Mouse (Mus musculus) inflammation-experienced regulatory T-cells (primary cell): ENCODE data around the gene Phykpl. TPM values are rescaled to one million over a fixed set of nuclear protein-coding genes. Genes with fewer than 3 reads are reported as not detected.

Source experiments
- polyA plus RNA-seq, 2 experiments: library from polyadenylated mRNA; unstranded; fragments of 100-300 nt; shearing (Covaris generic); gene quantifications; one replicate each; pipeline ENCODE4 v1.2.1; 2017

The Phykpl gene
- polyA plus RNA-seq: 10 to 100 TPM; 19.8 to 26.6 TPM

DNA sequence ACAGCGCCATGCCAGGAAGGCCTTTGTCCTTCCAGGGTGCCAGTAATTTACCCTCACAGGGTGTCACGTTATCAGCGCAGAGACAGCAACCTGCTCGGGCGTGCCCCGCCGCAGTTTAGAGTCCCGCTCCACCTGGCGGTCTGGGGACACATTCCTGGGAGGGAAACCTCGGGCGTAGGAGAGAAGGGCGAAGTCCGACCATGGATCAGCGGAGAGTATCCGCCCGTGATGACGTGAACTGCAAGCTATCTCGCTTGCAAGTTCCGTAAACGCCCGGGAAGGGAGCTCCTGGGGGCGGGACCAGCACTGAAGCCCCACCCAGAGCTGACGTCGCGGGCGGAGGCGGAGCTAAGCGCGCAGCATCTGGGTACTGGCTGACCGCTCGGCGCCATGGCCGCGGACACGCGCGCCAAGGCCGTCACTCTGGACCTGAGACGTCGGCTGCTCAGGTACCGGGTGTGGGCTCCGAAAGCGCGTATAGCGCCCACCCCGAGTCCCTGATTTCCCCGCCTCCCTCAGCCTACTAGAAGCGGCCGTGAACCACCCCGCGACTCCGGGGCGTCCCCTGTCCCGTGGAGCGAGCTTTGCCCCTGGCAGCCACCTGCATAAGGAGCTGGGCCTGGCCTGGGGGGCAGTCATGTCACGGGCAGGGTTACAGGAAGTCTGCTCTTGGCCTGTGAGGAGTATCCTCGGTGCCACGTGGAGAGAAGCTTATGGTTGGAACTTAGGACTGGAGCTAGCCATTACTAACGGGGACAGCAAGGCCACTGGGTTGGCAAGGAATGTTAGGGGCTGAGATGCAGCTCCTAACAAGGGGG is at the start of gene Phykpl:
Gene Phykpl (plus strand): TSS at position 327 of the 818 bp plus-strand sequence.

DNA sequence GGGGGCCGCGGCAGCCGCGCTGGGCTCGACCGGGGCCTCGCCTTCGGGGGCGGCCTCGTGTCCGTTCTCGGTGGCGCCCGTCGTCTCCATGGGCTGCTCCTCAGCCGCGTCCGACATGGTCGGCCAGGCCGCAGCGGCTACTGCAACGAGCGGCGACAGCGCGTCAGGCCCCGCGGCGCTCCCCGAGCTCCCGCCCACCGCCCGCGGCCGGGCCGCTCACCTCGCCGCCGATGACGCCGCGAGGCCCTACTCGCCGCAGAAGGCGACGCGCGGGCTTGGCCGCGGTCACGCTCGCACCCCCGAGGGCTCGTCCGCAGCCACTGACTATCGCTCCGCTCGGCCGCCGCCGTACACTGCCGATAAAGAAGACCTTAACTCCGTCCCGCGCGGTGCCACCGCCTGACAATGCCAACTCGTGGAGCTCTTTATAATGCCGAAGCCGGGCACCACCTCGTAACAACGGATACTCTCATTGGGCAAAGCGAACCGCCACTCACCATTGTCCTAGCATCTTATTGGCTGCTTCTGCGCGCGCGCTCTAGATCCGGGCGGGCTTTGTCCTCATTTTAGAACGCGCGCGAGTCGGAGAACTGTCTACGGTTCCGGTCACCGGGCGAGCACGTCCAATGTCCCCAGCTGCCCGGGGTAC is 22.0 kb downstream of the Phykpl start, which contains the start of gene Hnrnpab:
Gene Hnrnpab (minus strand): TSS at position 401 of the 649 bp plus-strand sequence.

DNA sequence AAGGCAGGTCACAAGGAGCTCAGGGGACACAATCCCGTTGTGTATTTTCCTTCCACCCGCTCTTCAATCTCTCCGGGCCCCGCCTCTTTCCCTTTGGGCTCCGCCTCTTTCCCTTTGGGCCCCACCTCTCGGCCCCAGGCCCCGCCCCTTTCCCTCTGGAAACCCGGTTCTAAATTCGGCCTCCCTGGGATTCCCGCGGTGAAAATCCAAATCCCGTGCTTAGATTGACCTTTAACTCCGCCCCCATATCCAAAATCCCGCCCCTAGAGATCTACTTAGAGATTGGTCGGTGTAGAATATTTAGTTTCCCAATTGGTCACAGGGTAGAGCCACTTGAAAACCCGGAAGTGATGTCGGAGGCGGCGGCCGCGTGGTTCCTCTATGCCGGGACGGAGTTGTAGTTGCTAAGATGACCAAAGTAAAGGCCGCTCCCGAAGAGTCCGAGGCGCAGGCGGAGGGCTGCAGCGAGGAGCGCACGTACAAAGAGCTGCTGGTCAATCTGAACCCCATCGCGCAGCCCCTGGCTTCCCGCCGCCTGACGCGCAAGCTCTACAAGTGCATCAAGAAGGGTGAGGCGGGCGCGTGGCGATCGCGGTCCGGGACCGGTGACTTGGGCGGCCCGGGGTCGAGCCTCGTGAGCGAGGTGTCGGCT is 35.0 kb downstream of the Phykpl start, which contains the start of gene Nhp2:
Gene Nhp2 (plus strand): TSS at position 327 of the 652 bp plus-strand sequence.

DNA sequence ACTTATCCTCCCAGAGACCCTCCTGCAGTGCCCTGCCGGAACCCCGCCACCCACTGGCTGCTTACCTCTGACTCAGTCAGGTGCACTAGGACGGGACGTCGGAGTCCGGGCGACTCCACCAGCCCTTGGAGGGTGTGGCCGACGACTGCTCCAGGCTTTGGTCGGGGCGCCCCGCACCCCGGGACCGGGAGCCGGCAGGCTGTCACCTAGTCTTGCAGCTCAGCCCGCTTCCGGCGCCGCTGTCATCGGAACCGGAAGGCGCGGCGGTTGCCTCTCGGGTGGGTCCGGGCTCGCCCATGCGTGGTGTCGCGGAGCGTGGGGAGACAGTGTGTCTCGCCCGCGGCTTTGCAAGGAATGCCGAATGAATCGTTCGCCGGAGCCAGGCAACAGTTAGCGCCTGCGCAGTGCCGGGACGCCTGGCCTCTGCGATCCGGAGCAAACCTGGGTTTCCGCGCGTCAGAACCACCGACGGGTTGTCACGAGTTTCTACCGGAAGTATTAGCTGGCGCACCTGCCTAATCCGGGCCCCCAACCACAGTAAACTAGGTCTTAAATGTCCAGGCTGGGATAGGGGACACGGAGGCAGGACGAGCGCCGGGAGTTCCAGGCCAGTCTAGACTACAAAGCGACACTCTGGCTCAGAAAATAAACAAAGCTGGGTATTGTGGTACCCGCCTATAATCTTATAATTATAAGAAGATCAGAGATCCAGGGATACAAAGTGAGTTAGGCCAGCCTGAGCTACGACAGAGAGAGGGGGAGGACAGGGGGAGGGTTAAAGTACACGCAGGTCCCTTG is 51.2 kb downstream of the Phykpl start, which contains the start of gene Rmnd5b:
Gene Rmnd5b (minus strand): TSS at position 372 of the 798 bp plus-strand sequence.

DNA sequence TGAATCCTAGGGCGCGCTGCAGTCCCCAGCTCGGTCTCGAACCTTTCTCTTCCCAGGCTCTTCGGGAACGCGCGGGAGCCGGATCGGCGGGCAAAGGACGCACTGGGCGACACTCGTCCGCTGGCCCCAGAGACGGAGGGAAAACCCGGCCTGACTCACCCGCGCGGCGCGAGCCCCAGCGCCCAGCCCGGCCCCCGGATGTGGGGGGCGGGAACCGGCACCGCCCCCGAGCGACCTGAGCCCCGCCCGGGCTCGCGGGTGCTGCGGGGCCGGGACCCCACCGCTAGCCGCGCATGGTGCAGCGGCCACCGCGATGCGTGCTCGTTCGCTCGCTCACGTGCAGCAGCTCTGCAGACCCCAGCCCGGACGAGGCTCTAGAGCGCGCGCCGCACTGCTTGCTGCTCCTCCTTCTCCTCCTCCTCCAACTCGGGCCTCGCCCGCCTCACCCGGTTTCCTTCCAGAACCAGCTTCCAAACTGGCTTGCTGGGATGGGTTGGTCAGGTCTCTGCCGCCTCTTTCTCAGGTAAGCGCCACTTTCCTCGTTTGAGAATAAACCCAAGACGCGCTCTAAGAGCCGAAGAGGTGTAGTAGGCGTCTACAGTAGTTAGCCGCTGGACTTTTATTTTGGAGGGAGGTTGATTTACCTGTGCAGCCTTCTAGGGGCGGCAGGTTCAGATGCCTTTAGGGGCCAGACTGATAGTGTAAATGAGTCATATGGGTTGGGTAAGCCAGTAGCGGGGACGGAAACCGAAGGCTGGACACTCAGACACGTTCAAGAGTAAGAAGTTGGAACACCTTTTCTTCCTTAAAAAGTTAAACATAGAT is 66.3 kb downstream of the Phykpl start, which contains the start of the genes N4bp3 and D930048N14Rik:
Gene N4bp3 (minus strand): TSS at position 152 of the 825 bp plus-strand sequence.
Gene D930048N14Rik (plus strand): TSS at position 264 of the 825 bp plus-strand sequence.

Other genes with a start within 250 kb of the Phykpl start
- 100 to 1,000 TPM; 448 to 490 TPM for gene Hnrnpab, start 22.1 kb downstream of the Phykpl start, polyA plus RNA-seq
- gene Nhp2, start 35.0 kb downstream of the Phykpl start, polyA plus RNA-seq: 10 to 100 TPM; 79.4 to 92.2 TPM
- 10 to 100 TPM; 82.8 to 87.2 TPM for gene Rmnd5b, start 51.1 kb downstream of the Phykpl start, polyA plus RNA-seq
- gene N4bp3, start 66.1 kb downstream of the Phykpl start, polyA plus RNA-seq: 1 to 10 TPM; 7.7 to 8.7 TPM
- 1 to 10 TPM; 1.4 to 1.7 TPM for gene D930048N14Rik, start 66.2 kb downstream of the Phykpl start, polyA plus RNA-seq
- 10 to 100 TPM; 18.8 to 21.1 TPM for gene 0610009B22Rik, start 104.1 kb downstream of the Phykpl start, polyA plus RNA-seq
- 10 to 100 TPM; 25.3 to 31.5 TPM for gene Sec24a, start 178.9 kb downstream of the Phykpl start, polyA plus RNA-seq
- 100 to 1,000 TPM; 111 to 129 TPM for gene Sar1b, start 178.9 kb downstream of the Phykpl start, polyA plus RNA-seq